10 mouse cellular contexts compared by ENCODE assay signal in genomic region chr14:60739616-60740015, GRCm38 (mm10). TPM values are rescaled to one million over a fixed set of nuclear protein-coding genes. Genes with fewer than 3 reads are reported as not detected.
DNase-seq lines count a peak whose midpoint lies in the region; ATAC-seq and TF ChIP-seq lines count a peak whose summit lies in the region.
"Had no signal": no experiment of that assay in that cellular context is flagged by ENCODE, and none has a peak within 500 bp of the region (broad histone marks: within the 10 kb centered on the region; RNA-seq: fewer than 3 reads in every experiment).

No protein-coding gene starts in this region.

- no peak overlapping the region for H3K4me2 ChIP-seq in midbrain, embryonic 11.5 days
- H3K4me2 ChIP-seq in heart, postnatal 0 days (ENCODE audit: low read depth, low read length): no peak overlapping the region
- H3K4me2 ChIP-seq in stomach, postnatal 0 days (replicated peaks; ENCODE audit: low read depth): 0 out of 2 replicates have a peak overlapping the region, but pooled peaks have one; percentile 11
- no peak overlapping the region for H3K4me2 ChIP-seq in kidney, embryonic 16.5 days (replicated peaks; ENCODE audit: low read depth, low read length)

- H3K4me1 ChIP-seq in midbrain, embryonic 10.5 days: peaks cover 52% of the 10 kb centered on the region
- peaks cover 30% of the 10 kb centered on the region for H3K4me1 ChIP-seq in midbrain, embryonic 11.5 days (ENCODE audit: control insufficient read depth, insufficient read depth, low read length)
- H3K4me1 ChIP-seq in heart, postnatal 0 days (ENCODE audit: control insufficient read depth, insufficient read depth): peaks cover 89% of the 10 kb centered on the region
- peaks cover 7% of the 10 kb centered on the region for H3K4me1 ChIP-seq in stomach, postnatal 0 days (replicated peaks; ENCODE audit: control insufficient read depth, insufficient read depth)
- peaks cover 47% of the 10 kb centered on the region for H3K4me1 ChIP-seq in kidney, embryonic 16.5 days (ENCODE audit: insufficient read depth, low read length)

- ATAC-seq in midbrain, embryonic 11.5 days (ENCODE audit: low FRiP score): no peak
- ATAC-seq in heart, postnatal 0 days (ENCODE audit: insufficient read depth, low read depth): no peak
- no peak for ATAC-seq in stomach, postnatal 0 days (ENCODE audit: low FRiP score, low TSS enrichment)
- no peak for ATAC-seq in kidney, embryonic 16.5 days (ENCODE audit: low FRiP score, low TSS enrichment)

- no peak for TF ChIP-seq CTCF in heart, postnatal 0 days (IDR thresholded peaks at IDR 0.05; ENCODE audit: low read depth)
- no peak for TF ChIP-seq CTCF in stomach, postnatal 0 days (IDR thresholded peaks at IDR 0.05; ENCODE audit: low read depth)

- H3K27me3 ChIP-seq in midbrain, embryonic 10.5 days (ENCODE audit: low read depth, poor library complexity, severe bottlenecking): no peaks in the 10 kb centered on the region
- H3K27me3 ChIP-seq in midbrain, embryonic 11.5 days (ENCODE audit: control insufficient read depth, insufficient read depth, low read length): no peaks in the 10 kb centered on the region
- H3K27me3 ChIP-seq in heart, postnatal 0 days (ENCODE audit: control insufficient read depth, insufficient read depth, low read length): no peaks in the 10 kb centered on the region
- no peaks in the 10 kb centered on the region for H3K27me3 ChIP-seq in stomach, postnatal 0 days (ENCODE audit: control insufficient read depth, insufficient read depth, low read length)
- no peaks in the 10 kb centered on the region for H3K27me3 ChIP-seq in kidney, embryonic 16.5 days (ENCODE audit: insufficient read depth, low read length)

- peak; percentile 57 for DNase-seq in cerebellum, adult 11-12 months
- DNase-seq in cerebellum, postnatal 10 days: no peak
- DNase-seq in midbrain, embryonic 10.5 days (ENCODE audit: low spot score): no peak
- no peak for DNase-seq in midbrain, embryonic 11.5 days (ENCODE audit: low spot score, missing footprints)
- DNase-seq in heart, postnatal 0 days (ENCODE audit: low spot score): no peak
- no peak for DNase-seq in stomach, postnatal 0 days (ENCODE audit: low spot score)
- DNase-seq in retina, embryonic 14.5 days (ENCODE audit: low spot score): no peak
- DNase-seq: adrenal gland, postnatal 36 days had no signal

- peaks cover 49% of the 10 kb centered on the region for H3K36me3 ChIP-seq in midbrain, embryonic 10.5 days
- no peaks in the 10 kb centered on the region; the same call in 1 of the 2 replicates for H3K36me3 ChIP-seq in midbrain, embryonic 11.5 days (ENCODE audit: control insufficient read depth, insufficient read depth, low read length)
- H3K36me3 ChIP-seq in heart, postnatal 0 days (replicated peaks; ENCODE audit: control insufficient read depth, insufficient read depth, low read length): no peaks in the 10 kb centered on the region
- no peaks in the 10 kb centered on the region for H3K36me3 ChIP-seq in stomach, postnatal 0 days (ENCODE audit: control insufficient read depth, insufficient read depth, low read length)
- no peaks in the 10 kb centered on the region for H3K36me3 ChIP-seq in kidney, embryonic 16.5 days (ENCODE audit: insufficient read depth, low read length)

- H3K27ac ChIP-seq in midbrain, embryonic 10.5 days (replicated peaks): peak overlapping the region; percentile 76
- H3K27ac ChIP-seq in midbrain, embryonic 11.5 days (ENCODE audit: low read depth, low read length): no peak overlapping the region
- peak overlapping the region; percentile 94 for H3K27ac ChIP-seq in heart, postnatal 0 days (ENCODE audit: low read depth)
- H3K27ac ChIP-seq in stomach, postnatal 0 days (replicated peaks): peak overlapping the region; percentile 53
- no peak overlapping the region for H3K27ac ChIP-seq in kidney, embryonic 16.5 days (ENCODE audit: low read length)

- H3K9me3 ChIP-seq in midbrain, embryonic 10.5 days (replicated peaks): no peaks in the 10 kb centered on the region
- H3K9me3 ChIP-seq in midbrain, embryonic 11.5 days (ENCODE audit: control insufficient read depth, low read length): no peaks in the 10 kb centered on the region
- H3K9me3 ChIP-seq in heart, postnatal 0 days (replicated peaks; ENCODE audit: control insufficient read depth, low read length): no peaks in the 10 kb centered on the region
- H3K9me3 ChIP-seq in stomach, postnatal 0 days (ENCODE audit: control insufficient read depth, low read length): no peaks in the 10 kb centered on the region
- H3K9me3 ChIP-seq in kidney, embryonic 16.5 days (ENCODE audit: low read length): no peaks in the 10 kb centered on the region

- TF ChIP-seq EP300 in heart, postnatal 0 days (IDR thresholded peaks at IDR 0.05; ENCODE audit: low read depth): no peak
- TF ChIP-seq EP300 in stomach, postnatal 0 days (optimal IDR thresholded peaks at IDR 0.05): no peak

- H3K4me3 ChIP-seq in midbrain, embryonic 10.5 days: no peak overlapping the region
- H3K4me3 ChIP-seq in midbrain, embryonic 11.5 days (ENCODE audit: low read depth, low read length): no peak overlapping the region
- H3K4me3 ChIP-seq in heart, postnatal 0 days (ENCODE audit: low read depth, low read length): no peak overlapping the region
- no peak overlapping the region for H3K4me3 ChIP-seq in stomach, postnatal 0 days (ENCODE audit: low read depth, low read length)
- H3K4me3 ChIP-seq in kidney, embryonic 16.5 days (ENCODE audit: low read length): no peak overlapping the region

- no peak overlapping the region for H3K9ac ChIP-seq in midbrain, embryonic 11.5 days (ENCODE audit: low read length)
- H3K9ac ChIP-seq in heart, postnatal 0 days (replicated peaks; ENCODE audit: low read depth, low read length): no peak overlapping the region
- H3K9ac ChIP-seq in stomach, postnatal 0 days (ENCODE audit: low read length): no peak overlapping the region
- no peak overlapping the region for H3K9ac ChIP-seq in kidney, embryonic 16.5 days (replicated peaks; ENCODE audit: low read length)

- 78% methylated on average over 12 of the region's 12 CpGs for WGBS in midbrain, embryonic 10.5 days
- WGBS in midbrain, embryonic 11.5 days: 77% methylated on average over 12 of the region's 12 CpGs
- 44% methylated on average over 12 of the region's 12 CpGs for WGBS in heart, postnatal 0 days
- 65% methylated on average over 12 of the region's 12 CpGs for WGBS in stomach, postnatal 0 days
- WGBS in kidney, embryonic 16.5 days: 78% methylated on average over 12 of the region's 12 CpGs

RNA-seq across cellular contexts. Expression of gene C1qtnf9, which starts 28.3 kb away (rescaled TPM):
- polyA plus RNA-seq in midbrain, embryonic 10.5 days (2016; fragmentation: Nextera tagmentation; extraction: Ambion mirVana): 0.06 and 0.09 TPM in 2 replicates
- polyA plus RNA-seq in midbrain, embryonic 11.5 days (2014; fragmentation: Nextera tagmentation; extraction: Ambion mirVana): not detected in 2 replicates
- total RNA-seq in heart, postnatal 0 days (2014; rRNA removed; ENCODE audit: low replicate concordance): 2.2 and 2.8 TPM in 2 replicates
- 4.6 and 5.4 TPM in 2 replicates for polyA plus RNA-seq in heart, postnatal 0 days (2015; fragmentation: Nextera tagmentation; extraction: Ambion mirVana)
- 3.0 and 3.1 TPM in 2 replicates for polyA plus RNA-seq in stomach, postnatal 0 days (2015; fragmentation: Nextera tagmentation; extraction: Ambion mirVana)
- polyA plus RNA-seq in kidney, embryonic 16.5 days (2015; fragmentation: Nextera tagmentation; extraction: Ambion mirVana): 0.41 and 0.56 TPM in 2 replicates
- polyA plus RNA-seq: C2C12 had no signal

RNA-seq across cellular contexts. Expression of gene Mipep, which starts 44.8 kb away (rescaled TPM):
- 21.9 and 25.4 TPM in 2 replicates for polyA plus RNA-seq in midbrain, embryonic 10.5 days (2016; fragmentation: Nextera tagmentation; extraction: Ambion mirVana)
- 26.6 and 26.7 TPM in 2 replicates for polyA plus RNA-seq in midbrain, embryonic 11.5 days (2014; fragmentation: Nextera tagmentation; extraction: Ambion mirVana)
- total RNA-seq in heart, postnatal 0 days (2014; rRNA removed; ENCODE audit: low replicate concordance): 49.1 and 60.9 TPM in 2 replicates
- 29.2 and 29.3 TPM in 2 replicates for polyA plus RNA-seq in heart, postnatal 0 days (2015; fragmentation: Nextera tagmentation; extraction: Ambion mirVana)
- 9.8 and 9.9 TPM in 2 replicates for polyA plus RNA-seq in stomach, postnatal 0 days (2015; fragmentation: Nextera tagmentation; extraction: Ambion mirVana)
- polyA plus RNA-seq in kidney, embryonic 16.5 days (2015; fragmentation: Nextera tagmentation; extraction: Ambion mirVana): 23.3 and 24.6 TPM in 2 replicates

Comparison
In these comparisons a context has a peak if more than half of its experiments do, and no peak if none do; other contexts are left out.
1. H3K27ac ChIP-seq: peak in midbrain, embryonic 10.5 days (single experiment), heart, postnatal 0 days (single experiment) and stomach, postnatal 0 days (single experiment); none in midbrain, embryonic 11.5 days (single experiment) and kidney, embryonic 16.5 days (single experiment).